Mouse (Mus musculus) stomach, postnatal 0 days (tissue): ENCODE results near the gene Usp2. TPM values are rescaled to one million over a fixed set of nuclear protein-coding genes. Genes with fewer than 3 reads are reported as not detected.
A peak's percentile ranks its signal among the peaks of the same experiment; 100 is the strongest.

Experiments used
- ATAC-seq: fragments of 200-750 bp; cut with Nextera tagmentation; 2 replicates; pipeline ENCODE4 v1.8.0; 2017; ENCODE audit not compliant: low FRiP score, low TSS enrichment
- DNase-seq: peaks from one replicate; pipeline ENCODE4 v3.0.0-alpha.2; 2016; ENCODE audit warnings: low spot score
- H3K27ac ChIP-seq: fragments of 300-500 bp; sonication (generic); replicated peaks from 2 replicates; pipeline ENCODE4 v1.5.1; 2014; ENCODE audit warnings: mild to moderate bottlenecking, control low read depth
- H3K27me3 ChIP-seq: fragments of 300-500 bp; sonication (generic); 2 replicates; pipeline ENCODE4 v1.6.1; 2014; ENCODE audit warnings: low read length; ENCODE audit not compliant: control insufficient read depth, insufficient read depth
- H3K36me3 ChIP-seq: fragments of 300-500 bp; sonication (generic); 2 replicates; pipeline ENCODE4 v1.6.1; 2014; ENCODE audit warnings: low read length, mixed read lengths; ENCODE audit not compliant: control insufficient read depth, insufficient read depth
- H3K4me1 ChIP-seq: fragments of 300-500 bp; sonication (generic); replicated peaks from 2 replicates; pipeline ENCODE4 v1.6.1; 2014; ENCODE audit warnings: antibody characterized with exemption; ENCODE audit not compliant: control insufficient read depth, insufficient read depth
- H3K4me2 ChIP-seq: fragments of 300-500 bp; sonication (generic); replicated peaks from 2 replicates; pipeline ENCODE4 v1.6.1; 2014; ENCODE audit warnings: low read depth, mild to moderate bottlenecking, control low read depth, moderate library complexity
- H3K4me3 ChIP-seq: fragments of 300-500 bp; sonication (generic); 2 replicates; pipeline ENCODE4 v1.5.1; 2014; ENCODE audit warnings: low read depth, low read length, control low read depth
- H3K9ac ChIP-seq: fragments of 300-500 bp; sonication (generic); 2 replicates; pipeline ENCODE4 v1.6.1; 2014; ENCODE audit warnings: mild to moderate bottlenecking, low read length, control low read depth, mixed read lengths
- H3K9me3 ChIP-seq: fragments of 300-500 bp; sonication (generic); 2 replicates; pipeline ENCODE4 v1.6.1; 2016; ENCODE audit warnings: low read length; ENCODE audit not compliant: control insufficient read depth
- CTCF ChIP-seq: IDR thresholded peaks from 2 replicates; pipeline ENCODE4 v1.5.1; 2016; ENCODE audit warnings: antibody characterized with exemption, low read depth, mild to moderate bottlenecking, moderate library complexity
- EP300 ChIP-seq: optimal IDR thresholded peaks from 2 replicates; pipeline ENCODE3; 2016; ENCODE audit warnings: antibody characterized with exemption
- WGBS: fragments of 180-500 bp; shearing (Covaris S2); extraction: QIAGEN DNeasy Blood & Tissue Kit; methylation state at CpG from one replicate; pipeline ENCODE4 v1.1.7; 2014; 5-methylcytosine and 5-hydroxymethylcytosine counted together
- polyA plus RNA-seq: library from polyadenylated mRNA; unstranded; fragments of >200 nt; fragmentation: Nextera tagmentation; extraction: Ambion mirVana; gene quantifications from 2 replicates; pipeline ENCODE4 v1.2.1, GENCODE M21; 2015

Usp2 gene
- polyA plus RNA-seq, 1 experiment from 2014 or later = 11.6 TPM

- TF ChIP-seq EP300 (no peak), CTCF (no peak)
- Histone ChIP-seq H3K27me3 (no peaks in the 10 kb centered on the region), H3K9ac (peak overlapping the region; percentile 68), H3K4me1 (peaks cover 8% of the 10 kb centered on the region), H3K4me3 (no peak overlapping the region; the same call in 1 of the 2 replicates), H3K9me3 (no peaks in the 10 kb centered on the region), H3K27ac (peak overlapping the region; percentile 93), H3K36me3 (no peaks in the 10 kb centered on the region), H3K4me2 (peak overlapping the region; percentile 64)
- WGBS = 25% methylated on average over 19 of the region's 19 CpGs
- ATAC-seq (peak; percentile 4; the same call in 1 of the 2 replicates), DNase-seq (no peak)
Measured at GRCm38 (mm10) chr9:44130581-44131275, 63.9 kb downstream of the Usp2 start.

- H3K9me3 ChIP-seq = no peaks in the 10 kb centered on the region
- ATAC-seq (0 out of 2 replicates have a peak, but pooled peaks have one; percentile 6), DNase-seq (no peak)
- WGBS = 46% methylated on average over 7 of the region's 7 CpGs
- peak overlapping the region; percentile 93 for H3K27ac ChIP-seq
- no peak overlapping the region for H3K4me3 ChIP-seq
- no peaks in the 10 kb centered on the region for H3K36me3 ChIP-seq
- H3K4me2 ChIP-seq = no peak overlapping the region
- H3K9ac ChIP-seq = no peak overlapping the region
- no peaks in the 10 kb centered on the region for H3K27me3 ChIP-seq
- H3K4me1 ChIP-seq = peaks cover 8% of the 10 kb centered on the region
- no peak for TF ChIP-seq EP300
Measured at GRCm38 (mm10) chr9:44131276-44131590, 64.4 kb downstream of the Usp2 start.

- Histone ChIP-seq H3K4me2 (no peak overlapping the region), H3K4me1 (peaks cover 10% of the 10 kb centered on the region)
- WGBS = 59% methylated on average over 5 of the region's 5 CpGs
Measured at GRCm38 (mm10) chr9:44132200-44132599, 65.4 kb downstream of the Usp2 start.

GRCm38 (mm10) chr9:44133287-44133686 is 66.5 kb downstream of the Usp2 start:
- Histone ChIP-seq H3K27ac (peak overlapping the region; percentile 91), H3K9me3 (no peaks in the 10 kb centered on the region), H3K4me1 (peaks cover 10% of the 10 kb centered on the region), H3K27me3 (no peaks in the 10 kb centered on the region), H3K36me3 (no peaks in the 10 kb centered on the region; the same call in 1 of the 2 replicates), H3K4me2 (peak overlapping the region; percentile 66), H3K9ac (peak overlapping the region; percentile 35), H3K4me3 (peak overlapping the region; percentile 65)
- WGBS = 27% methylated on average over 2 of the region's 2 CpGs
- DNase-seq (no peak), ATAC-seq (no peak)
- TF ChIP-seq CTCF = no peak
- no peak for TF ChIP-seq EP300

More at GRCm38 (mm10) chr9:44132200-44132599, 65.4 kb downstream of the Usp2 start:
- no peak for TF ChIP-seq CTCF
- no peak for TF ChIP-seq EP300
- H3K9me3 ChIP-seq = no peaks in the 10 kb centered on the region
- no peak for ATAC-seq
- no peaks in the 10 kb centered on the region; the same call in 1 of the 2 replicates for H3K36me3 ChIP-seq
- no peak overlapping the region for H3K9ac ChIP-seq
- H3K4me3 ChIP-seq = no peak overlapping the region
- H3K27me3 ChIP-seq = no peaks in the 10 kb centered on the region
- DNase-seq = no peak
- H3K27ac ChIP-seq = no peak overlapping the region

GRCm38 (mm10) chr9:44134101-44134850 is 67.5 kb downstream of the Usp2 start, which contains the start of gene Mcam:
Mcam (plus strand) TSS chr9:44134469.
- H3K36me3 ChIP-seq = no peaks in the 10 kb centered on the region; the same call in 1 of the 2 replicates
- peaks cover 10% of the 10 kb centered on the region for H3K4me1 ChIP-seq
- peak within 1 kb of the TSS; percentile 91 for H3K27ac ChIP-seq
- ATAC-seq (peak; percentile 51), DNase-seq (peak; percentile 79)
- peak within 1 kb of the TSS; percentile 75 for H3K9ac ChIP-seq
- no peaks in the 10 kb centered on the region for H3K9me3 ChIP-seq
- TF ChIP-seq EP300 (no peak), CTCF (0 out of 2 replicates have a peak, but pooled peaks have one; percentile 6)
- H3K27me3 ChIP-seq = no peaks in the 10 kb centered on the region
- WGBS = 1% methylated on average over 54 of the region's 55 CpGs
- H3K4me2 ChIP-seq = peak within 1 kb of the TSS; percentile 66
- H3K4me3 ChIP-seq = peak within 1 kb of the TSS; percentile 65
